Mouse (Mus musculus): ENCODE measurements around the gene Gm13420.
"Not testable (repeated sequence)": the region's sequence is repeated elsewhere in the genome, so short reads cannot be mapped to it uniquely, and the experiment has no call there.

Gm13420 gene

GRCm38 (mm10) chr2:29737209-29737925 is 14.1 kb downstream of the Gm13420 start:
- DNase-seq (ENCODE audit: low spot score), result no peak

GRCm38 (mm10) chr2:29735708-29736107 is 15.8 kb downstream of the Gm13420 start:
- DNase-seq (ENCODE audit: low spot score), result no peak

- no peak for DNase-seq (ENCODE audit: low spot score)
Measured at GRCm38 (mm10) chr2:29733348-29733747, 18.1 kb downstream of the Gm13420 start.

GRCm38 (mm10) chr2:29732559-29732958 is 18.9 kb downstream of the Gm13420 start:
- no peak for DNase-seq (ENCODE audit: low spot score)

- DNase-seq (ENCODE audit: low spot score), result no peak
Measured at GRCm38 (mm10) chr2:29731545-29731944, 19.9 kb downstream of the Gm13420 start.

- DNase-seq (ENCODE audit: low spot score), result no peak
Measured at GRCm38 (mm10) chr2:29729500-29729899, 22.0 kb downstream of the Gm13420 start.

GRCm38 (mm10) chr2:29724664-29725365 is 26.7 kb downstream of the Gm13420 start:
- DNase-seq (ENCODE audit: low spot score), result no peak

GRCm38 (mm10) chr2:29723132-29723531 is 28.4 kb downstream of the Gm13420 start:
- no peak for DNase-seq (ENCODE audit: low spot score)

GRCm38 (mm10) chr2:29718581-29718980 is 32.9 kb downstream of the Gm13420 start:
- DNase-seq (ENCODE audit: low spot score), result no peak

GRCm38 (mm10) chr2:29716691-29717090 is 34.8 kb downstream of the Gm13420 start:
- DNase-seq (ENCODE audit: low spot score), result no peak

- no peak for DNase-seq (ENCODE audit: low spot score)
Measured at GRCm38 (mm10) chr2:29716143-29716542, 35.3 kb downstream of the Gm13420 start.

- DNase-seq (ENCODE audit: low spot score), result no peak
Measured at GRCm38 (mm10) chr2:29714127-29714526, 37.4 kb downstream of the Gm13420 start.

- no peak for DNase-seq (ENCODE audit: low spot score)
Measured at GRCm38 (mm10) chr2:29713501-29713900, 38.0 kb downstream of the Gm13420 start.

GRCm38 (mm10) chr2:29711877-29712276 is 39.6 kb downstream of the Gm13420 start:
- DNase-seq (ENCODE audit: low spot score), result no peak

GRCm38 (mm10) chr2:29711038-29711437 is 40.4 kb downstream of the Gm13420 start:
- no peak for DNase-seq (ENCODE audit: low spot score)

GRCm38 (mm10) chr2:29708209-29708608 is 43.3 kb downstream of the Gm13420 start:
- not testable (repeated sequence) for DNase-seq (ENCODE audit: low spot score)

- no peak for DNase-seq (ENCODE audit: low spot score)
Measured at GRCm38 (mm10) chr2:29707731-29708130, 43.8 kb downstream of the Gm13420 start.

GRCm38 (mm10) chr2:29706726-29707620 is 44.5 kb downstream of the Gm13420 start:
- DNase-seq (ENCODE audit: low spot score), result no peak

- no peak for DNase-seq (ENCODE audit: low spot score)
Measured at GRCm38 (mm10) chr2:29705493-29705892, 46.0 kb downstream of the Gm13420 start.

- DNase-seq (ENCODE audit: low spot score), result no peak
Measured at GRCm38 (mm10) chr2:29703104-29704081, 48.1 kb downstream of the Gm13420 start.

- DNase-seq (ENCODE audit: low spot score), result no peak
Measured at GRCm38 (mm10) chr2:29702189-29702588, 49.3 kb downstream of the Gm13420 start.
